Mouse (Mus musculus): ENCODE measurements around the gene Anxa6.
A peak's percentile ranks its signal among the peaks of the same experiment; 100 is the strongest.
"Not testable (repeated sequence)": the region's sequence is repeated elsewhere in the genome, so short reads cannot be mapped to it uniquely, and the experiment has no call there.

Anxa6 gene

DNA sequence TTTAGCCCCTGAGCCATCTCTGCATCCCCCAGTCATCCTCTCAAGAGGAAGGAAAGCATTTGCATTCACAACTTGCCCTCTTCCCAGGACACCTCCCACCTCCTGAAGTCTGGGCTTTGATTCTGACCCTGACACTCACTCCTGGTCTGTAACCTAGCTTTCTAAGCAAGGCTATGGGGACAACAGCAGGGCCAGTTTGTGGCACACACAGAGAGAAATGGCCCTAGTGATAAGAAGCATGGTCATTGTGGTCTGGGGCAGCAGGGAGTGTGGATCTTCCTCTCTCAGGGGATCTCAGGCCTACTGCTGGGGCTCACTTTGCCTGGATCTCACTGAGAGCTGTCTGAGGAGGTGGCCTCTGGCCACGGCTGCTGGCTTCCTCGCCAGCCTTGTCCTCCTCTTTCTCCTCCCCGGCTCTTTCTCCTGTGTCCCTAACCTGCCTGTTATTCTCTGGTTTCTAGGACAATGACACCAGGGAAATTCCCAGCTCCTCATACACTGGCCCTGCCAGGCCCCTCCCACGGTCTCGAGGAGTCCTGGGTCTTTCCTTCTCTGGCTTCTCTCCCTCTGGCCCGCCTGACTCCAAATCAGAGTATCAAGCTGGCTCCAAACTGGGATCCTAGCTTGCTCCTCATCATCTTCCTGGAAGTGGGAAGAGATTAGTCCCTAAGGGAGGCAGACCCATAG lies 71.9 kb downstream of the Anxa6 start:
- no peak for DNase-seq (ENCODE audit: low spot score)

DNA sequence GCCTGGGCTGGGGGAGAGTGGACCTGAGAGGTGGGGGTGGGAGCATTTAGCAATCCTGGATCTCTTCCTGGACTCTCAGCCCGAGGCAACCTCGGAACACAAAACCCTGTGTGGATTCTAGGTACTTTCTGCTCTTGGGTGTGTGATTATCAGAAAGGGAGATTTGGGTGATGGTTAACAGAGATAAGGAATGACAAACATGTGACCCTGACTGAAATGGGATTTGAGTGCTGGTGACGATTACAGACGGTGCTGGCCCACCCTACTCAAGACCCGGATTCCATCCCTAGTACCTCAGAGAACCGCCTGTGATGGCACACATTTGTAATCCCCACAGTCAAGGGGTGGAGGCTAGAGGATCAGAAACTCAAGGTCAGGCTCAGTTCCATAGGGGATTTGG lies 73.0 kb downstream of the Anxa6 start:
- no peak for DNase-seq (ENCODE audit: low spot score)

- DNase-seq (ENCODE audit: low spot score): no peak
Measured at GRCm38 (mm10) chr11:54958571-54959073, 74.6 kb downstream of the Anxa6 start.

GRCm38 (mm10) chr11:54957708-54958107 lies 75.5 kb downstream of the Anxa6 start:
- not testable (repeated sequence) for DNase-seq (ENCODE audit: low spot score)

DNA sequence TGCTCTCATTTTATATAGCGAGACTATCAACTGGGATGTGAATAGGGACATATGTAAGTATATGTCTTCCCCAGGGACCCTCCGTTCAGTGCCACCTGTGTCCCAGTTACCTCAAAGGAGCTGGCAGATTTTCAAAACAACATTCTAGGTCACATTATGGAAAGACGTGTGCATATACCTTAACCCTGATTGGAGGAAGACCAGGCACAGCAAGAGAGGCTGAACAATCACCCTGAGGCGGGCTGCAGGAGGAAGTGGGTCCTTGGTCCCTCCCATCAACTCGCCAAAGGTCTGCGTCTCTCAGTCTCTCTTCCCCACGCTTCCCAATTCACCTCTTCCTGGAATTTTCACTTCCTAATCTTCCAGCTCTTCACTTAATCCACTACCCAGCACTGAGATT lies 76.3 kb downstream of the Anxa6 start:
- no peak for DNase-seq (ENCODE audit: low spot score)

- peak; percentile 97 for DNase-seq (ENCODE audit: low spot score)
Measured at GRCm38 (mm10) chr11:54955735-54956480, 77.3 kb downstream of the Anxa6 start.

DNA sequence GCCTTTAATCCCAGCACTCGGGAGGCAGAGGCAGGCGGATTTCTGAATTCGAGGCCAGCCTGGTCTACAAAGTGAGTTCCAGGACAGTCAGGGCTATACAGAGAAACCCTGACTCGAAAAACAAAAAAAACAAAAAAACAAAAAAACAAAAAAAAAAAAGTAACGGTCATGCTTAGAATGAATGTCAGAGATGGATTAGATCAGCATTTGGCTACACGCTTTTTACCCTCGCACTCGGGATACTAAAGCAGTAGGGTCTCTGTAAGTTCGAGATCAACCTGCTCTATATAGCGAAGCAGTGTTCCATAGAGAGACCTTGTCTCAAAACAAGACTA lies 77.9 kb downstream of the Anxa6 start:
- not testable (repeated sequence) for DNase-seq (ENCODE audit: low spot score)

DNA sequence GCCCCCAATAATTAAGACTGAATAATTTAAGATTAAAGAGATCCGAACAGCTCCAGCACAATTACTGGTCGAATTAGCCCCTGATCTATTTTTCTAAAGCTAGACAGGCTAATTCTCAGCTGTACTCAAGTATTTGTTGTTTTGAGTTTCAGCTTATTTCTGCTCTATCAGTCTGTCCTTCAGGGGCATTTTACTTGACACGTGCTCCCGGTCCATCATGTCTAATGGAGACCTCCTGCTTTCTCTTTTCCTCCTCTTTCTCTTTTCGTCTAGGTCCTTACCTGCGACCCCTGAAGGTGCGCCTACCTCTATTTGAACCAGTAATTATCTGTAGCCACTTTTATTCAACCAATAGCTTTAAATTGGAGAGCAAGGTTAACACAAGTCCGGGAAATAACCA lies 78.5 kb downstream of the Anxa6 start:
- no peak for DNase-seq (ENCODE audit: low spot score)

GRCm38 (mm10) chr11:54953993-54954446 lies 79.2 kb downstream of the Anxa6 start:
- no peak for DNase-seq (ENCODE audit: low spot score)

- no peak for DNase-seq (ENCODE audit: low spot score)
Measured at GRCm38 (mm10) chr11:54952651-54953050, 80.6 kb downstream of the Anxa6 start.

DNA sequence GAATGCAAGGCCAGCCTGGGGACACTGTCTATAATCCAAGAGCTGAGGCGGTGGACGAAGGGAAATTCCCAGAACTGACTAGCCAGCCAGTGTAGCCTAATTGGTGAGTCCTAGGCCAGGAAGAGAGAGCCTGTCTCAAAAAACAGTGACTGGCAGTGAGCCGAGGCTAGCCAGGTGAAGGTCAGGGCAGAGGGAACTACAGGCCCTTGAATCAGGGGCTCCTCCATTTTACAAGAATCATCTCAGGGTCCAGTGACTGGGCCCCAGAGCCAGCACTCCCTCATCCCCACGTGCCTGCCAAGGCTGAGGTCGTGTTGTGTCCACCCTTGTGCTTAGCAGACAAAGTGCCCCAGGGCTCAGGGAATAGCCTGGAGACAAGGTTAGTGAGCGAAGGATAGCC lies 82.6 kb downstream of the Anxa6 start:
- DNase-seq (ENCODE audit: low spot score): no peak

DNA sequence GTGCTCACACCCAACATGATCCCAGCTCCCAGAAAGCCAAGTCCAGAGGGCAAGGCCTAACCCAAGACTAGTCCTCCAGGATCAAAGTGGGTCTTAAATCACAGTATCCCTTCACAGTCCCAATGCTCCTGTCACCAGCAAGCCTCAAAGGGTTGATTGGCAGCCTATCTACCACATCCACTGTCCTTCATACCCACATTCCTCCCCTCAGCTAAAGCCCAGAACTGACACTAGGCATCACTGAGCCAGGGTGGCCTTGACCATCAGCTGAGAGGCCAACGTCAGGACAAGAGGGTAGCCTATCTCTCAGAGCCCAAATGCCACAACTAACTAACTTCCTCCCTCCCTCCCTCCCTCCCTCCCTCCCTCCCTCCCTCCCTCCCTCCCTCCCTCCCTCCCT lies 83.5 kb downstream of the Anxa6 start:
- no peak for DNase-seq (ENCODE audit: low spot score)

GRCm38 (mm10) chr11:54944702-54945101 lies 88.5 kb downstream of the Anxa6 start:
- DNase-seq (ENCODE audit: low spot score): peak; percentile 28

DNA sequence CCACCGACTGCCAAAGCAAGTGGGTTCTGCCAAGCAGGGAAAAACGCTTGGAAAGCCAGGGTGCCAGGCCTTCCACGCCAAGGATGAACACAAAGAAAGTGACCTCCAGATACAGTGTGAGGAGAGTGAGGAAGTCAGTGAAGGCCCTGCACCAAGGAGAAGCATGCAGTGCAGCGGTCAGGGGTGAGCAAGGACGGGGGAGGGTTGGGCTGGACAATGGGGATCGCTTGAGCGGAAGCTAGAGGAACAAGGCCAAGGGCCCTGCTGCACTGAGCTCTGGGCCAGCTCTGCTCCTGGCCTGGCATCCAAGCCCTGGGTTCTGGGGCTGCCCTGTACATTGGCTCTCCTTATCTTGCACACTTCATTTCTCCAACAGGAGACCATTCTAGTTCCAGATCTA lies 93.2 kb downstream of the Anxa6 start:
- DNase-seq (ENCODE audit: low spot score): peak; percentile 43

- DNase-seq (ENCODE audit: low spot score): no peak
Measured at GRCm38 (mm10) chr11:54939501-54939900, 93.7 kb downstream of the Anxa6 start.

GRCm38 (mm10) chr11:54936771-54937140 lies 96.5 kb downstream of the Anxa6 start:
- DNase-seq (ENCODE audit: low spot score): no peak

DNA sequence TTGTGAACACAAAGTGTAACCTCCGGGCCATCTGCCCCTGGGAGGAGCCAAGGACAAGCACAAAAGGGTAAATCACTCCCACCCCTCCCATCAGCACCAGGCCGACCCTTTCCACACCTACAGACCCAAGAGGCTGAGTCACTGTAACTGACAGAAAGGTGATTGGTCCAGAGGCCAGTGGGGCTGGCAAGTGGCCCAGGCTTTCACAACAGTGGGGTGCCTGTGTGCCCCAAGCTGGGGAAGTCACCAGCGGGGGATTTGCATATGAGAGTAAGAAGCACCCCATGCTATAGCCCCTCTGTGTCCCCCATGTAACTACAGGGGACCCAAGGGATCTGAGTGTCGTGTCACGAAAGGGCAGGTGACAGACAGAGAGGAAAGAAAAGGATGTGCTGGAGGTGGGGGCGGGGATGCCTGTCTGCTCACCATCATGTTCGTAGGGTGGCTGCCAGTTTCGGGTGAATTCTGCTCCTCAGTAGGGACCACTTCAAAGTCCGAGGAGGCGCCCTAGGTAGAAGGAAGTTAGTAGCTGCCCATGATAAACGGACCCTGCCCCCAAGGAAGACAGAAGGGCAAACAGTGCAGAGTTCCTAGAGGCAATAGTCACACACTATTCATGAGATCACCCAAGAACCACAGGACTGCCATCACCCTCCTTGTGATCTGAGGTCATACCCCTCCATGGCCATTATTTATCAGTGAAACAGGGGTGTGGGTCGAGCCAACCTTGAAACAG lies 97.0 kb downstream of the Anxa6 start:
- DNase-seq (ENCODE audit: low spot score): no peak

DNA sequence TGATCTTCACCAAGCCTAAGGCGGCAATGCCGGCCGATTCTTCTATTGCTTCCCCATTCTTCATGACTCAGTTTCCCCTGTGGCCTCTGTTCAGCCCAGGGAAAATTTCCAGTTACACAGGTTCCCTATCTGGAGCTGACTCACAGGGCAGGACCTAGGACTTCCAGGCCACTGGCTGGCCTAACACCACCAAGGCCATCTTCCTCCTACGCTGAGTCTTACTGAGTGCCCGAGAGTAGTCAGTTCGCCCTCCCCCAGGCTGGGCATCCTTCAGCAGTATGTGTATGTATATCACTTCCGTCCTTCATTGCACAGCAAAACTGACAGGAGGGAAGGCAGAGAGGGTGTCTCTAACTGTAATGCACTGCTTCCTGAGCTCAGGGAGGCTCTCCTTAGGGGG lies 99.0 kb downstream of the Anxa6 start:
- DNase-seq (ENCODE audit: low spot score): peak; percentile 33

GRCm38 (mm10) chr11:54932540-54932939 lies 100.7 kb downstream of the Anxa6 start:
- no peak for DNase-seq (ENCODE audit: low spot score)

GRCm38 (mm10) chr11:54931405-54932093 lies 101.7 kb downstream of the Anxa6 start:
- no peak for DNase-seq (ENCODE audit: low spot score)

- no peak for DNase-seq (ENCODE audit: low spot score)
Measured at GRCm38 (mm10) chr11:54930318-54930979, 102.8 kb downstream of the Anxa6 start.

DNA sequence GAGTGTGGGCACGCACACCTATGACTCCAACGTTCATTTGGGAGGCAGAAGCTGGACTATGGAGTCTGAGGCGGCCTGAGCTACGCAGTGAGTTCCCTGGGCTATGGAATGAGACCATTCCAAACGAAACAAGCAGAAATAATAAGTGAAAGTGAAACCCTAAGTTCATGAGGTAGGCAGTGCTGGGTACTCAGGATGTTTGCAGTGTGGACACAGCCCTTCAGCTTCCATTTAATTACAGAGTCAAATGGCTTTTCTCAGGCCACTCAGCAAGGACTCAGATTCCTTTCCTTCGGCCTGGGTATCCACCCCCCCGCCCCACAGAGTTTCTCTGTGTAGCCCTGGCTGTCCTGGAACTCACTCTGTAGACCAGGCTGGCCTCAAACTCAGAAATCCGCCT lies 103.5 kb downstream of the Anxa6 start:
- DNase-seq (ENCODE audit: low spot score): no peak
